Mouse (Mus musculus) kidney, adult 2 months (tissue): ENCODE data around the gene Cbarp.

Experiments used
- CTCF ChIP-seq: fragments of 200-500 bp; conservative IDR thresholded peaks from 2 replicates; pipeline ENCODE4 v1.5.1; 2011; ENCODE audit warnings: low read depth, mild to moderate bottlenecking, control low read depth, low read length, moderate library complexity, mixed read lengths; ENCODE audit not compliant: insufficient read depth, insufficient read length
- POLR2A ChIP-seq: fragments of 200-500 bp; IDR thresholded peaks from one replicate; pipeline ENCODE4 v1.6.1; 2011; ENCODE audit warnings: low read depth, low read length, control low read depth

GRCm38 (mm10) chr10:80173955-80174640 is 33.5 kb upstream of the Cbarp start:
- TF ChIP-seq CTCF (no peak), POLR2A (no peak)
